Mouse (Mus musculus): ENCODE results near the gene Rusc2. TPM values are rescaled to one million over a fixed set of nuclear protein-coding genes. Genes with fewer than 3 reads are reported as not detected.
A peak's percentile ranks its signal among the peaks of the same experiment; 100 is the strongest.

The Rusc2 gene
- polyA plus RNA-seq, 1 experiment: 0.03 TPM

- Histone ChIP-seq H3K27me3 (ENCODE audit: control insufficient read depth) (no peaks in the 10 kb centered on the region), H3K9me3 (ENCODE audit: control insufficient read depth, low read length) (peaks cover 12% of the 10 kb centered on the region), H3K4me3 (replicated peaks) (no peak overlapping the region), H3K4me1 (ENCODE audit: control insufficient read depth) (peaks cover 10% of the 10 kb centered on the region), H3K36me3 (ENCODE audit: control insufficient read depth) (no peaks in the 10 kb centered on the region)
- no peak for TF ChIP-seq GATA1 (IDR thresholded peaks at IDR 0.05; ENCODE audit: low read length)
- TF ChIP-seq TAL1 (IDR thresholded peaks at IDR 0.05; ENCODE audit: low read length): no peak
These were observed 36.7 kb downstream of the Rusc2 start for GRCm38 (mm10) chr4:43418450-43418849.

GRCm38 (mm10) chr4:43418973-43419656 is 37.3 kb downstream of the Rusc2 start:
- Histone ChIP-seq H3K9me3 (ENCODE audit: control insufficient read depth, low read length) (peaks cover 12% of the 10 kb centered on the region), H3K4me1 (ENCODE audit: control insufficient read depth) (peaks cover 10% of the 10 kb centered on the region)
- no peak for TF ChIP-seq GATA1 (IDR thresholded peaks at IDR 0.05; ENCODE audit: low read length)
- no peak for TF ChIP-seq TAL1 (IDR thresholded peaks at IDR 0.05; ENCODE audit: low read length)

GRCm38 (mm10) chr4:43419801-43420281 is 38.1 kb downstream of the Rusc2 start:
- H3K4me1 ChIP-seq (ENCODE audit: control insufficient read depth): peaks cover 10% of the 10 kb centered on the region
- no peak overlapping the region for H3K4me3 ChIP-seq (replicated peaks)
- no peak for TF ChIP-seq GATA1 (IDR thresholded peaks at IDR 0.05; ENCODE audit: low read length)
- no peak for TF ChIP-seq TAL1 (IDR thresholded peaks at IDR 0.05; ENCODE audit: low read length)
- peaks cover 12% of the 10 kb centered on the region for H3K9me3 ChIP-seq (ENCODE audit: control insufficient read depth, low read length)
- H3K27me3 ChIP-seq (ENCODE audit: control insufficient read depth): no peaks in the 10 kb centered on the region
- no peaks in the 10 kb centered on the region for H3K36me3 ChIP-seq (ENCODE audit: control insufficient read depth)

More at GRCm38 (mm10) chr4:43418973-43419656, 37.3 kb downstream of the Rusc2 start:
- Histone ChIP-seq H3K27me3 (ENCODE audit: control insufficient read depth) (no peaks in the 10 kb centered on the region), H3K4me3 (replicated peaks) (no peak overlapping the region), H3K36me3 (ENCODE audit: control insufficient read depth) (no peaks in the 10 kb centered on the region)

- TF ChIP-seq TAL1 (IDR thresholded peaks at IDR 0.05; ENCODE audit: low read length): no peak
- no peak for TF ChIP-seq GATA1 (IDR thresholded peaks at IDR 0.05; ENCODE audit: low read length)
- peaks cover 12% of the 10 kb centered on the region for H3K9me3 ChIP-seq (ENCODE audit: control insufficient read depth, low read length)
- H3K36me3 ChIP-seq (ENCODE audit: control insufficient read depth): no peaks in the 10 kb centered on the region
- H3K4me3 ChIP-seq (replicated peaks): no peak overlapping the region
- H3K4me1 ChIP-seq (ENCODE audit: control insufficient read depth): peaks cover 12% of the 10 kb centered on the region
- peaks cover 2% of the 10 kb centered on the region for H3K27me3 ChIP-seq (ENCODE audit: control insufficient read depth)
These were observed 38.5 kb downstream of the Rusc2 start for GRCm38 (mm10) chr4:43420305-43420704.

- TF ChIP-seq TAL1 (IDR thresholded peaks at IDR 0.05; ENCODE audit: low read length) (no peak), GATA1 (IDR thresholded peaks at IDR 0.05; ENCODE audit: low read length) (no peak)
- no peak overlapping the region for H3K4me3 ChIP-seq (replicated peaks)
- H3K36me3 ChIP-seq (ENCODE audit: control insufficient read depth): no peaks in the 10 kb centered on the region
- peaks cover 23% of the 10 kb centered on the region for H3K4me1 ChIP-seq (ENCODE audit: control insufficient read depth)
- peaks cover 16% of the 10 kb centered on the region for H3K27me3 ChIP-seq (ENCODE audit: control insufficient read depth)
- no peaks in the 10 kb centered on the region for H3K9me3 ChIP-seq (ENCODE audit: control insufficient read depth, low read length)
These were observed 40.0 kb downstream of the Rusc2 start for GRCm38 (mm10) chr4:43421632-43422240.

- Histone ChIP-seq H3K4me3 (replicated peaks) (no peak overlapping the region), H3K9me3 (ENCODE audit: control insufficient read depth, low read length) (no peaks in the 10 kb centered on the region), H3K27me3 (ENCODE audit: control insufficient read depth) (peaks cover 31% of the 10 kb centered on the region), H3K36me3 (ENCODE audit: control insufficient read depth) (no peaks in the 10 kb centered on the region), H3K4me1 (ENCODE audit: control insufficient read depth) (peaks cover 23% of the 10 kb centered on the region)
- no peak for TF ChIP-seq TAL1 (IDR thresholded peaks at IDR 0.05; ENCODE audit: low read length)
- no peak for TF ChIP-seq GATA1 (IDR thresholded peaks at IDR 0.05; ENCODE audit: low read length)
These were observed 41.6 kb downstream of the Rusc2 start for GRCm38 (mm10) chr4:43423267-43423934.

GRCm38 (mm10) chr4:43424072-43424471 is 42.3 kb downstream of the Rusc2 start:
- no peak overlapping the region for H3K4me3 ChIP-seq (replicated peaks)
- H3K4me1 ChIP-seq (ENCODE audit: control insufficient read depth): peaks cover 23% of the 10 kb centered on the region
- no peaks in the 10 kb centered on the region for H3K9me3 ChIP-seq (ENCODE audit: control insufficient read depth, low read length)
- no peaks in the 10 kb centered on the region for H3K36me3 ChIP-seq (ENCODE audit: control insufficient read depth)
- TF ChIP-seq TAL1 (IDR thresholded peaks at IDR 0.05; ENCODE audit: low read length) (no peak), GATA1 (IDR thresholded peaks at IDR 0.05; ENCODE audit: low read length) (no peak)
- peaks cover 36% of the 10 kb centered on the region for H3K27me3 ChIP-seq (ENCODE audit: control insufficient read depth)

GRCm38 (mm10) chr4:43425197-43425596 is 43.4 kb downstream of the Rusc2 start:
- H3K27me3 ChIP-seq (ENCODE audit: control insufficient read depth): peaks cover 37% of the 10 kb centered on the region
- no peaks in the 10 kb centered on the region for H3K9me3 ChIP-seq (ENCODE audit: control insufficient read depth, low read length)
- H3K4me3 ChIP-seq (replicated peaks): peak overlapping the region; percentile 40
- no peaks in the 10 kb centered on the region for H3K36me3 ChIP-seq (ENCODE audit: control insufficient read depth)
- peaks cover 23% of the 10 kb centered on the region for H3K4me1 ChIP-seq (ENCODE audit: control insufficient read depth)
- TF ChIP-seq GATA1 (IDR thresholded peaks at IDR 0.05; ENCODE audit: low read length): no peak
- TF ChIP-seq TAL1 (IDR thresholded peaks at IDR 0.05; ENCODE audit: low read length): no peak
